Mouse (Mus musculus) CH12.LX (cell line): ENCODE measurements at regions not wholly inside any gene's neighbourhood (a gene's known extent, or its start where the extent isn't known, plus 50 kb on each side); places are given as distances from the start of the nearest gene placed in this dataset.

ENCODE experiments used
- EP300 ChIP-seq: IDR thresholded peaks from 2 replicates; pipeline ENCODE4 v1.6.1; 2011; ENCODE audit warnings: low read length, improper control_type of control experiment
- IRF4 ChIP-seq: IDR thresholded peaks from 2 replicates; pipeline ENCODE4 v1.6.1; 2014; ENCODE audit warnings: low read depth, mild to moderate bottlenecking, inconsistent platforms, low read length, improper control_type of control experiment
- JUND ChIP-seq: conservative IDR thresholded peaks from 2 replicates; pipeline ENCODE4 v1.6.1; 2011; ENCODE audit warnings: low read depth, low read length, improper control_type of control experiment
- POLR2A ChIP-seq: IDR thresholded peaks from 2 replicates; pipeline ENCODE4 v1.6.1; 2011; ENCODE audit warnings: low read depth, mild to moderate bottlenecking, improper control_type of control experiment, low read length
- RAD21 ChIP-seq: IDR thresholded peaks from 2 replicates; pipeline ENCODE4 v1.6.1; 2011; ENCODE audit warnings: low read depth, mild to moderate bottlenecking, low read length, improper control_type of control experiment, moderate library complexity
- RCOR1 ChIP-seq: conservative IDR thresholded peaks from 2 replicates; pipeline ENCODE4 v1.6.1; 2012; ENCODE audit warnings: low read depth, mild to moderate bottlenecking, inconsistent platforms, low read length, improper control_type of control experiment
- SIN3A ChIP-seq: IDR thresholded peaks from 2 replicates; pipeline ENCODE4 v1.6.1; 2012; ENCODE audit warnings: low read length, improper control_type of control experiment, inconsistent platforms

- no peak for TF ChIP-seq POLR2A
- no peak for TF ChIP-seq JUND
- no peak for TF ChIP-seq EP300
- TF ChIP-seq IRF4: no peak
- no peak for TF ChIP-seq RCOR1
- TF ChIP-seq RAD21: no peak
- TF ChIP-seq SIN3A: no peak
Measured at GRCm38 (mm10) chr19:26532509-26532908, 72.3 kb upstream of the Smarca2 start.
